Mouse (Mus musculus): ENCODE measurements around the gene Bdh1.
"Not testable (repeated sequence)": the region's sequence is repeated elsewhere in the genome, so short reads cannot be mapped to it uniquely, and the experiment has no call there.

The Bdh1 gene

DNA sequence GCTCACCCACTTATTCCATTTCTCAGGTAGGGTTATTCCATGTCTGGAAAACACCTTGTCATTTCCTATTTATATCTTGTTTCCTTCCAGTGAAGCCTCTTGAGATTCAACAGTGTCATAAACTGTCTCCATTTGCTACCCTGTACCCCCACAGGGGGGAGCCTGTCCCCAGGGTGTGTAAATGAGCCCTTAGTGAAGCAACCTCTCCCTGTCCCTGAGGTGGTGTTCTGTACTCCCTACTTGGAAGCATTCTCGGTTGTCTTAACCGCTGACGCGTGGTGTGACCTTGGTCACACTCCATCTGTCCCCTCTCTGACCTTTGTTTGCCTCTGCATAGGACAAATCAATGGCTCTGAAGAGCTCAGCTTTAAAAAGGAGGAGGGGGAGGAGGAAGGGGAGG lies 43.5 kb downstream of the Bdh1 start:
- peak; percentile 14 for DNase-seq

DNA sequence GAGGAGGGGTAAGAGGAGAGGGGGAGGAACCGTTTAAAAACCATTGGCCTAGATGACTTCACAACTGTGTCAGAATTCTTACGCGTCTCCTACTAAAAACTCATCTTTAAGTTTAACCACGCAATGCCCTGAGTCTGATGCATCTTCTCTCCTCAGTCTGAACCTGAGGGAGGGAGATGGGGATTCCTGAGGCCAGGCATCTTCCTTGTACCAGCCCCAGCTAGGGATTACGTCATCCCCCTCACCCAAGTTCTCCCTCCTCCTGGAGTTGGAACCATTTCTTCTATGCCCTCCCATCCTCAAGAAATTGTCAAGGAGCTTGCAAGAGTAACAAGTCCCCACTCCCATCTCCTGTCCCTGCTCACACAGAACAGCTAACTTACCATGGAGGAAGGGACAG lies 44.0 kb downstream of the Bdh1 start:
- no peak for DNase-seq

DNA sequence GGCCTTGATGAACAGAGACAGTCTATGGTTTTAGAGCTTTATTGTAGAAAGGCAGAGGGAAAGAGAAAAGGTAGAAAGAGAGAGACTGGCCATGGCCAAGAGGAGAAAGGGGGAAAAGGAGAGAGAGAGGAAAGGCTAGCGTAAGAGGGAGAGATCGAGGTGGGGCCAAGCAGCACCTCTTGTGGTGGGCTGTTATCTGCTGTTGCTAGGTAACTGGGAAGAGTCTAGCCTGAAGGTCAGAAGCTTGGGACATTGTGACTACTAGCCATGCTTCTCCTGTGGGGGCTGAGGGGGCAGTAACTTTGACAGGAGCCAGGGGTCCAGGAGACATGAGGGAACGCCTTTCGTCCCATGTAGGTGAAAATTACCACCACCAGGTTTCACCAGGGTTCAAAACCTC lies 48.7 kb downstream of the Bdh1 start:
- not testable (repeated sequence) for DNase-seq

DNA sequence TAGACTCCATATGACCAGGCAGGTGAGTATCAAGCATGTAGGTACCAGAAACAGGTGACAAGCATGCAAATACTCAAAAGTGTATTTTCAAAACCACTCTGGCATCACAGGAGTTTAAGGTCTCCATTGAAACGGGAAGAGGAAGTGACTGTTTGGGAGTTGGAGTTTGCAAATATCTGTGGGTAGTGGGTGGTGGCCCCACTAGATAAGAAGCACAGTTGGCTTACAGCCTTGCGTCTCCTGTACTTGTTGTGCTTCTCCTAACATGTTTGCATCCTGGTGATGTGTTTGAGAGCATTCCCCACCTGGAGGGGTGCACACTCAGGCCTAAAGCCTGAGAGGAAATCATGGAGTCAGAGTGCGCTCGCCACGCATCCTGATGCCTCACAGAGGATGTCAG lies 49.9 kb downstream of the Bdh1 start:
- no peak for DNase-seq

DNA sequence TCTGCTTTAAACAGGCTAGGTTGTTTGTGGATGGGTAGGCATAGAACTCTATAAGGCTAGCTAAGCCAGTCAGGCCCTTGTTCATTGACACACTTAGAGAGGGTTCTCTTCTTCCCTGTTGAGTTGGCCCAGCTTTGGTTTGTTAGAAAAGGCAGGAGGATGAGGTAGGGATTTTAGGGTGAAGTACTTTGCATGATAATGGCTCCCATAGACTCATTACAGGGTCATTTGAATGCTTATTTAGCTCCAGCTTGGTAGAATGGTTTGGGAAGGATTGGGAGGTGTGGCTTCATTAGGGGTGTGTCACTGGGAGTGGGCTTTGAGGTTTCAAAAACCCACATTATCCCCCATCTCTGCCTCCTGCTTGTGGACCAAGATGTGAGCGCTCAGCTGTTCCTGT lies 51.1 kb downstream of the Bdh1 start:
- DNase-seq = no peak

DNA sequence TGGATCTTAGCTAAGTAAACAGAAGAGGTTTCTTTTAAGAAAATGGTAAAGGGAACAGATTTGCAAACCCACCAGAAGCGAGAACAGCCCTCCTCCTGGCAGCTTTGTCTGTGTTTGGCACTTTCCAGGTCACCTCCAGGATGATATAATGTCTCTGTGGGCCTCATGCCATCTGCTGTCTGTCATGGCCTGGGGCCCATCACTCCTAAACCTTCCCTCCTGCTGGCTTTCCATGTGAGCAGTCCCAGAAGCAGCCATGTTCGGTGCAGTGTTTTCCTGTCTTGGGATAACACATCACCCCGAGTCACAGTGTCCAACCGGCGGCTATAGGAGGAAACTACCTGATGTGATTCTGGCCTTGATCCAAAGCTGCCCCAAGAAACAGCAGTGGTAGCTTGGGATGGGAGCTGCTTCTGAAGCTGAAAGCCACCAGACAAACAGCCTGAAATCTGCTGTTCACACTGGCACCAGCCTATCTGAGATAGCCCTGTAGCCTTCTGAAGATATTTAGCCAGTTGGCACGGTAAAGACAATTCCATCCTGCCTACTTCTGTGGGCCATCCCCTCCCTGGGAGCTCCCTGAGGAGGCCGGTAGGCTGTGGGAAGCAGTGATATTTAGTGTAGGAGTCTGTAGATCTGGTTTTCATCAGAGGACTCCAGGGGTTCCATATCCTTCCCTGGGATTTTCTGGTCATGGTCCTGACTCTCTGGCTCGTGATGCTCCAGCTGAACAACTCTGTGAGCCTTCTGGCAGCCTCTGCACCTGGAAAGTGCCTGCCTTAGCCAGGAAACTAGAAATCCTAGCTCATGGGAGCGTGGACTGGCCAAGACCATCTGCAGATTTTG lies 53.3 kb downstream of the Bdh1 start:
- no peak for DNase-seq

DNA sequence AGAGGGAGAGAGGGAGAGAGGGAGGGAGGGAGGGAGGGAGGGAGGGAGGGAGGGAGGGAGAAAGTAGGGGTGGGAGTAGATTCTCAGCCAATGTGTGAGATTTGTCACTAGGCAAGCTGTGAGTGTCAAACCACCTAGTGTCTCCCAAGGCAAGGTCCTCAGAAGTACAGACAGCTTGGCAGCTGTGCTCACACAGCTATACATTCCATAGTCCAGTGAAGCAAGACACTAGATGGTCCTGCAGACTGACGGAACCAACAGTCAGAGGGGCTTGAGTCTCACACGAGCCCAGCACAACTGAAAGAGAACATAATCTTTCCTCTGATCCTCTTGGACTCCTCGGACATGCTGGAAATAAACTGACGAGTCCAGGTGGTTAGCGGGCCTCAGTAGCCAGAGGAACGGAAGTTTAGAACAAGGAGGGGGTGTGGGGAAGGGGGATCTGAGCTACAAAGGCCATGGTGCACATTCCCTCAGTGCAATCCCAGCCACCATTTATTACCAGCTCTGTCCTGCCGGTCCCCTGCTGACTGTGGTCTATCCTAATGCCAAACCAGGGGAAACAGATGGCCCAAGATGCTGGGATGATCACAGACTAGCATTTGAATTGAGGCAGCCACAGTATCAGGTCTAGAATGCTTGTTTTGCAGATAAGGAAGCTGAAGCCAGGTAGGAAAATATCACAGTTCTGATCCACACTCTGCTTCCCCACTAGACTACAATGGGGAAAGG lies 55.0 kb downstream of the Bdh1 start:
- DNase-seq = no peak

DNA sequence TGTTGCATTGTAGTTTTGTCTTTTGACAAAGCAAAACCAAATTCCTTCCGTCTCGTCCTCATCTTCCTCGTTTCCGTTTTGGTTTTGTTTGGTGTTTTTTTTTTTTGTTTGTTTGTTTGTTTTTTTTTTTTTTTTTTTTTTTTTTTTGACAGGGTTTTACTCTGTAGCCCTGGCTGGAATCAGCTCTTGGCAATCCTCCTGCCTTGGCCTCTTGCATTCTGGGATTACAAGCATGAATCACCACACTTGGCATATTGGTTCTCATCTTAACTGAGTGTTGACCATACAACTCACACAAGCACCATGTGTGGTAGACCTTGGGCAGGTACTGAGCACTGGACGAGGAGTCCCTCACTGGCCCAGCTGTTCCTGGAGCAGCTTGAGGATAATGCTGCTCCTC lies 63.3 kb downstream of the Bdh1 start:
- DNase-seq = no peak

DNA sequence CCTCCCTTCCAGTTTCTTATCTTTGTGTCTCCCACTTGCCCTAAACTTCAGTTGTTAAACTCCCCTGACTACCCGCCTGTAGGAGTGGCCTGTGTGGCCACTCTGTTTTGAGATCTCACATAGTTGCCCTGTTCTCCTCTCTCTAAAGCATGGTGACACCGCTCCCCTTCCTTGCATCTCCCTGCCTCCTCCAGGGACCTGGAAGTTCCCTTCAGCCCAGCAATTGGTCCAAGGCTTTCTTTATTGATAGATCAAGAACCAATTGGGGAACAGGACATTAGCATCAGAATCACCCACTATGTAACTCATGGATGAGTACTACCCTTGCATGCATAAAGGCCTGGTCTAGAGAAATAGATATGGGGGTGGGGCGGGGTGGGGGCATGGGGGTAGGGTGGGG lies 65.2 kb downstream of the Bdh1 start:
- DNase-seq = no peak

DNA sequence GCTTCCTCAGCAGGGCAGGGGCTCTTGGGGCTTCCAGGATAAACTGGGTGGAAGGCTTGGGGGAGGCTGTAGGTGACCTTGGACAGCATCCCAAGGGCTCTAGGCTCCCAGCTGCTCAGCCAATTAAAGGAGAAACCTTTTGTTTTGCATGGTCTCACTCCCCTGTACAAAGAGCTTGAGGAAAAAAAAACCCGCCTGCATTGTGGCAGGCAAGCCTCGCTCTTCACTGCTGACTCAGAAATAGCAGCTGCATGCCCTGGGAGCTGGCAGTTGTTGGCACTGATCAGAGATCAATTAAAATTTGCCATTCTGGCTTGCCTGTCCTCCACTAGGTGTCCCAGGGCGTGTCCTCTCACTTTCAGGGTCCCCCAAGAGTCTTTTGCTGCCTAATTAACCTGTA lies 67.0 kb downstream of the Bdh1 start:
- no peak for DNase-seq

DNA sequence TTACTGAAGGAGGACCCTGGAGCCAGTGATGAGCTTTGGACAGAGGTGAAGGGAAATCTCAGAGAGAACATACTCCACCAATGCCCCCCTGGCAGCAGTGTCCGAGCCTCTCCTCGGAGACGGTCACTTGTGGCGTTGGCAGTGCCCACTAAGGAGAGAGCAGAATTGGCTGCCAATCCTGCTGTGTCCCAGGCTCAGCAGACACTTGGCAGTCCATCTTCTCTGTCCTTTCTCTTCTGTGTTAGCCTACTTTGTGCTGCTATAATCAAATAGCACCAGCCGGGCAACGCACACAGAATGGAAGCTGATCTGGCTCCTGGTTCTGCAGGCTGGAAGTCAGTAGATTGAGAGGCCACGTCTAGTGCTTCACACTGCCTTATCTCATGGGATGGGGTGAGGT lies 68.9 kb downstream of the Bdh1 start:
- DNase-seq = no peak

DNA sequence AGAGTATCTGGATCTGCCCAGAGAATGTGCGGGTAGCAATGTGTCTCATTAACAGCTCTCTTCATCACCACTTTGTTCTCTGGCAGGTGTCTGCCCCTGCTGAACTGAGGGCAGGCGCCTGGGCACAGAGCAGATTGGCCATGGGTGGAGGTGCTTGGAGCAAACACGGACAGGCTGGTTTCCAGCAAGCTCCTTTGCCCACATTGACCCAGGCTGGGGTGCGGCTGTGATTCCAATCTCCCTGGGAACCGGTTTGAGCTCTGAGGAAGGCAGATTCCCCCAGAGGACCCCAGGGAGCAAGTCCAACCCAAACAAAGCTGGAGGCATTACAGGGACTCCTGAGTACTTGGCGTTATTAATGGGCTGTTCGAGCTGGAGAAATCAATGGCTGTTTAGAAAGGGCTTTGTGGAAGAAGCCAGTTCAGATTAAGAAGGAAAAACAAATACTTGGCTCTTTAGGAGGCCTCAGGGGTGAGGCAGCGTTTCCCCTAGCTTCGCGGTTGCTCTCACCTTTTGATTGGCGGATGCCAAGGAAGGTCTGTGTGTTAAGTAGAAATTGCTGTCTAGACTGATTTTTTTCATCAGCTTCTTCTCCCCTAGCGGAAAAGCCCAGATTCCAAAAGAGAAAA lies 71.0 kb downstream of the Bdh1 start:
- no peak for DNase-seq

DNA sequence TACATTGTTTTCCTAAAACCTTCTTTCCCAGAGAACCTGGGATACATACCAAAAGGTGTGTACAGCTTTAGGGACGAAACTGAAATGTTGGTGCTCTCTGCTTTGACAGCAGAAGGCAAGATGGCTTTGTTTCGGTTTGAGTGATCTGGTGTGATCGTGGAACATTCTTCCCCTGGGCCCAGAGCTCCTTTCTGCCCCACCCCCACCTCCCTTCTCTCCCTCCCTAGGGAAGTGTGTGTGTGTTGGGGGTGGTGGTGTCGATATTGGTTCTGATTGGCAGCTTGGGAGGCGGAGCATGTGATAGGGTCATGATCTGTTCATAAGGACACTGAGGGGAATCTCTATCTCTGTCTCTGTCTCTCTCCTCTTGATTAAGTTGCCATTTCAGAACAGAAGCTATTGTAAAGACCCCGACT lies 71.5 kb downstream of the Bdh1 start:
- no peak for DNase-seq

DNA sequence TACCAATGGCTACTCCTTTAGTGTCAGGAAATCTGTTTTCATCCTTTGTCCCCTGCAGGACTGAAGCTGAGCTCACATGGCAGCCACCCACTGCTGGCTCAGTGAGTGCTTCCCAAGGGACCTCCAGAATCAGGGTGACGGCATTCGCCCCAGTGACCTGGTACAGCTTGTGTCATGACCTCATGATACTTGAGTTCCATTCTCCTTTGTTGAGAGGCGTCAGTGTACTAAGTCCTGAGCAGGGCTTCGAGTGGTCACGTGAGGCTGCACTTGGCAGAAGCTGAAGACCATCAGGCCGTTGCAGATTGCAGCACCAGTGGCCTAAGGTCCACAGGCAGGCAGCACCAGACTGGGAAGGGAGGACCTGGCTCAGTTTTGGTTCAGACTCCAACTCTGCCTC lies 71.9 kb downstream of the Bdh1 start:
- no peak for DNase-seq

DNA sequence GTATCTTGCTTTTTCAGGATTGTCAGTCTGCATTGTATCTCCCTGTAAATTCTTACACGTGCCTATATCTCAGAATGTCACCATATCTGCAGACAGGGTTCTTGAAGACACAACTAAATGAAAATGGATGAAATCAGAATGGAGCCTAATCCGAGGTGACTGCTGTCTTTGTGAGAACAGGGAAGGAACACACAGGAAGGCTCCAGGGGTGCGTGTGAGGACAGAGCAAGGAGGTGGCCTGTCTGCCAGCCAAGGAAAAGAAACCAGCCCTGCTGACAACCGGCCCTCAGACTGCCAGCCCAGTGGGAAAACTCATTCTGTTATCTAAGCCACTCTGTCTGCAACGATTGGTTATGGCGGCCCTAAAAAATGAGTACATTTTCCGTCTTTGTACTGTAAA lies 73.3 kb downstream of the Bdh1 start:
- DNase-seq = no peak

DNA sequence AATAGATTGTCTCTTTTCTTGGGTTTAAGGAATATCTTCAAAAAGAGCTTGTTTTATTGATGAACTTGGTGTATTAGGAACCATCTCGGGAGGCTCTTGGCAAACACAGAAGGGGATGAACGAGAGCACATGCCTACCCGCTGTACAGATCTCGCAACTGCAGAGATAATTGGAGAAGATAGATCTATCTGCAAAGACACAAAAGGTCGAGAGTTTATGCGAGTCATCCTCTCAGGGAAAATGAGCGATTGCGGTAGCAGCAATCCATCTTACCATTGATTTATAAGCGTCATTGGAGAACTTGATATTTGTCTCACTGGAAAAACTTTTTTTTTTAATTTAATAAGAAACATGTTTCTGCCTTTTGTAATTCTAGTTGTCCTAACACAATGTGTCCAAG lies 73.7 kb downstream of the Bdh1 start:
- DNase-seq = no peak

DNA sequence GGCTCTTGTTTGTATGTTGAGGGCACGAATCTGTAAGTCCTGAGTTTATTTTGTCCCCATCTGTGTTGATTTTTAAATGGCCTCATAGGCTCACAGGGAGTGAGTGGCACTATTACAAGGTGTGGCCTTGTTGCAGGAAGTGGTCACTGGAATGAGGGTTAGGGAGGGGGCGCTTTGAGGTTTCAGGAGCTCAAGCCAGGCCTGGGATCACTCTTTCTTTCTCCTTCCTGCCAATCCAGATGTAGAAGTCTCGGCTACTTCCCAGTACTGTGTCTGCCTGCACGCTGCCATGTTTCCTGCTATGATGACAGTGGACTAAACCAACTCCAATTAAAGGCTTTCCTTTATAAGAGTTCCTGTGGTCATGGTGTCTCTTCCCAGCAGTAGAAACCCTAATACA lies 76.3 kb downstream of the Bdh1 start:
- no peak for DNase-seq

DNA sequence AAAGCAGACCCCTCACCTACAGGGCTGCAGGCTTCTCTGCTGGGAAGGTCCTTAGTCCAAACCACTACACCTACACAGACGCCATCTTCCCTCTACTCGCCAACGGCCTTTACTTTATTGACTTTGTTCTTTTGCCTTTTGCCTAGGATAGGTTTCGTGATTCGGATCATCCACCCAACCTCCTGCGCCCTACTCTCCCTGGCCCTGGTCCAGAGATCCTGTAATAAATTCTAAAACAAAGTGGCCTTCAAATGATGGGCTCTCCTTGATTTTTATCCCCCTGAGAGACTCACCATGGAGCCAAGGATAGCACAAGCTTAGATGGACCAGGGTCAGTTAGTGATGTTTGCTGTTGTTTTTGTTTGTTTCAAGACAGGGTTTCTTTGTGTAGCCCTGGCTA lies 76.9 kb downstream of the Bdh1 start:
- no peak for DNase-seq

DNA sequence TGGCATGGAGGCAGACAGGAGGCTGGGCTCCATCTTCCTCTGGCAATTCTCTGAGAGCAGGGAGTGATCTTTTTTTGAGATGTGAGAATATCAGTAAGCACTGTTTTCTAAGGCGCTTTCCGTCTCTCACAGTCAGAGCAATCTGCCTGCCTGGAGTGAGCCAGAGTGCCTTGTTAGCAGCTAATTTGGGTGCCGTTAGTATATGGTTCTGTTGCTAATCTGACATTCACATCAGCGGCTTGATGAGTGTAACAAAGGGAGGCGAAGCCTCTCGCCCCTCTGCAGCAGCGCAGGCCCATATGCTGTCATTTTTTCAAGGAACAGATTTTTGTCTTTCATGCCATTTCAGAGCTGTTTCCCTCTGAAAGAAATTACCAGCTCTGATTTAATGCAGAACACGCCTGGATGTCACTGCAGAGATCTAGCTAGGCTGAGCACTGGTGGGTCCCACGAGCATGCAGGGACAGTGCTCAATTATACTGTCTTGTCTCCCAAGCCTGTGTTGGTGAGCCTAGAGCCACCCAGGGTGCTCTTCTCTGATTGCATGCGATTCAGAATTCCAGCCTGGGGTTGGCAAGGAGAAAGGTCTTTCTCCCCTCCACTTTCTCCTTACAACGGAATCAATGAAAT lies 77.7 kb downstream of the Bdh1 start:
- no peak for DNase-seq

DNA sequence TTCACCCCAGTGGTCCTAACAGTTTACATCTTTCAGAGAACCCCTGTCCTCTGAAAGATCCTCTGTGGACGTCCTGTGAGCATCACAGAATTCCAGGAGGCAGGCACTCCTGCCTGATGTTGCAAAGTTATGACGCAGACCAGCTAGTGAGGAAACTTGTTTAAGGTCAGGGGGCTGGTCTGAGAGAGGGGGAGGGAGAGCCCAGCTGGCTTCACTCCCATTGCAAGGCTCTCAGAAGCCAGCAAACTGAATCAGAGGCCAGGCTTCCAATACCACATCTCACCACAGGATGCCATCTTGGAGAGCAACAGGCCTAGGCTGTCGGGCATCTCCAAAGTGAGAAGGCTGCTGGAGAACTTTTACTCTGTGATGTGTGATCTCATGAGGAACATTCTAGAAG lies 78.5 kb downstream of the Bdh1 start:
- DNase-seq = no peak

DNA sequence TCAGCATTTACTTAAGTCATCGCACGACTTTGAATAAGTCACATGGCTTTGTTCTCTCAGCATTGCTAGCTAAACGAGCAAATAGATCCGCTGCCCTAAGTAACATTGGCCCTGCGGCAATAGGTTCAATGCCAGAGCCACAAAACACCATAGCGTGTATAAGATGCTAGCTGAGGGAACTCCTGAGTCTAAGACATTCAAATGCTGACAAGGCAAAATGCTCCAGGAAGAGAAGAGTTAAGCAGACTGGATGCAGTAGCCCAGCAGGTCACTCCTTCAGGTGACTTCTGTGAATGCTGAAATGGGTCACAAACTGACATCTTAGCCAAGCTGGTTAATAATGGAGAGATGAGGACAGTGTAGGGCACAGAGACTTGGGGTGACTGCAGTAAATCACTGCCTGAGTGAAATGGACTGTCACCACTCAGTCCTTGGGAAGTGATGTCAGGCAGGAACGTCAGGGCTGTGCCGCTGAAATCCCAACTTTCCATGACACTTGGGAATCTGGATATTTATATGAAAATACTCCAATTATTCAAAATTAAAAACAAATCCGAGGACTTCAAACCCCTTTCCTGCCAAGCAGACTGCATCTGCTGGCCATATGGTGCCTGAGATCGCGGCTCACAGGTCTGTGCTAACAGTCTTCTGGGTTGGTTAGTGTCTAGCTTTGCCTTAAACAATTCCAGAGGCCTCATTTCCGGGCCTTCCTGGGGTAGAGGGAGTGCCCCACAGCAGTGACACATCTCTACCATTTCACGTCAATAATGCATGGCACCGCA lies 79.1 kb downstream of the Bdh1 start:
- no peak for DNase-seq

DNA sequence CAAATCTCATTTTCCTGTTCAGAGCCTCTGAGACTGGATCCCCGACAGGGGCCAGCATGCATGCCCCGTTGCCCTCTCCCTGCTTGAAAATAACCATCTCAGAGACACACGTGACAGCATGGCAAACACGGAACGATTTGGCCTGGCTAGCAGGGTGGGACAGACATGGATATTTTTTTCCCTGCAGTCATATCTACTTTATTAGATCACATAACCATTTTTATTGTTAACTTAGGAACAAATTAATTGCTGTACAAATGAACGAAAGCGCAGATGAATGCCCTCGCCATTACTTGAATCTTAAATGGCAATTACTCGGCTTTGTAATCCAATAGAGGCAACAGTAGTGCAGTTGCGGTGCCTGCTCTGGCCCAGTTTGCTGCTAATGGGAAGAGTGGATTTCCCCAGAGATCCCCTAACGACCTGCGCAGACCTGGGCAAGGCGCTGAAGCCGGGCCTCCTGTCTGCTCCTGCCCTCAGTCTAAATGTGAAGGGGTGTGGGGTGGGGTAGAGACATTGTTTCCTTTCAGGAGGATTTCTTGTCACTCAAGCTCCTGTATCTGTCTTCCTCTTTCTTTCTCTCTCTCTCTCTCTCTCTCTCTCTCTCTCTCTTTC lies 79.8 kb downstream of the Bdh1 start:
- DNase-seq = no peak
